Mouse (Mus musculus): ENCODE data around the gene Zfand6. TPM values are rescaled to one million over a fixed set of nuclear protein-coding genes. Genes with fewer than 3 reads are reported as not detected.

Zfand6 gene
- polyA plus RNA-seq, 1 experiment from 2014 or later, result 163 TPM

- no peak overlapping the region for H3K27ac ChIP-seq (ENCODE audit: low read length)
- no peak for ATAC-seq
- no peaks in the 10 kb centered on the region for H3K9me3 ChIP-seq (ENCODE audit: control insufficient read depth, low read length)
- 0 out of 2 replicates have a peak, but pooled peaks cover 5% of the 10 kb centered on the region for H3K36me3 ChIP-seq (ENCODE audit: control insufficient read depth, insufficient read depth, low read length)
- no peaks in the 10 kb centered on the region for H3K4me1 ChIP-seq (ENCODE audit: control insufficient read depth, insufficient read depth, low read length)
- H3K4me2 ChIP-seq (ENCODE audit: low read depth, low read length), result no peak overlapping the region
- no peak overlapping the region for H3K4me3 ChIP-seq (ENCODE audit: low read length)
- WGBS, result 86% methylated on average over 3 of the region's 3 CpGs
- H3K27me3 ChIP-seq (replicated peaks; ENCODE audit: control insufficient read depth, insufficient read depth, low read length), result no peaks in the 10 kb centered on the region
- H3K9ac ChIP-seq (ENCODE audit: low read depth, low read length), result no peak overlapping the region
Observed at GRCm38 (mm10) chr7:84631878-84632277, 57.9 kb downstream of the Zfand6 start.

DNA sequence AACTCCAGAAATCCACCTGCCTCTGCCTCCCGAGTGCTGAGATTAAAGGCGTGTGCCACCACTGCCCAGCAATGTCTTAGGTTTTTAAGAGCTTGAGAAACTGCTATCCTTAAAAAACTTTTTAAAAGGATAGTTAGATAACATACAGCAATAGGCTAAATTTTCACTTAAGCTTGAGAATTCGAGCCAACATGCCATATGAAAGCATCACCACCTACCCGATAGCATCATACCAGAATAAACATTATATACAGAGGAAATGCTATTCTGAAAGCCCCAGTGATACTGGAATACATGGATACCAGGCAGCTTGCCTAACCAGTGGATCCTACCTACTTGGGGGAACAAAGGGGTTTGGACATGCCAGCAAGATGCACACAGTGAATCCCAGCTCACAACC, 66.0 kb downstream of the Zfand6 start:
- Histone ChIP-seq H3K4me2 (ENCODE audit: low read depth, low read length) (no peak overlapping the region), H3K4me3 (ENCODE audit: low read length) (no peak overlapping the region), H3K4me1 (ENCODE audit: control insufficient read depth, insufficient read depth, low read length) (no peaks in the 10 kb centered on the region), H3K9ac (ENCODE audit: low read depth, low read length) (no peak overlapping the region), H3K36me3 (ENCODE audit: control insufficient read depth, insufficient read depth, low read length) (peaks cover 7% of the 10 kb centered on the region), H3K27ac (ENCODE audit: low read length) (no peak overlapping the region), H3K9me3 (ENCODE audit: control insufficient read depth, low read length) (no peaks in the 10 kb centered on the region), H3K27me3 (replicated peaks; ENCODE audit: control insufficient read depth, insufficient read depth, low read length) (no peaks in the 10 kb centered on the region)
- ATAC-seq, result no peak
- WGBS, result 97% methylated on average over 4 of the region's 4 CpGs

GRCm38 (mm10) chr7:84620956-84621355, 68.8 kb downstream of the Zfand6 start:
- ATAC-seq, result no peak
- no peaks in the 10 kb centered on the region for H3K4me1 ChIP-seq (ENCODE audit: control insufficient read depth, insufficient read depth, low read length)

DNA sequence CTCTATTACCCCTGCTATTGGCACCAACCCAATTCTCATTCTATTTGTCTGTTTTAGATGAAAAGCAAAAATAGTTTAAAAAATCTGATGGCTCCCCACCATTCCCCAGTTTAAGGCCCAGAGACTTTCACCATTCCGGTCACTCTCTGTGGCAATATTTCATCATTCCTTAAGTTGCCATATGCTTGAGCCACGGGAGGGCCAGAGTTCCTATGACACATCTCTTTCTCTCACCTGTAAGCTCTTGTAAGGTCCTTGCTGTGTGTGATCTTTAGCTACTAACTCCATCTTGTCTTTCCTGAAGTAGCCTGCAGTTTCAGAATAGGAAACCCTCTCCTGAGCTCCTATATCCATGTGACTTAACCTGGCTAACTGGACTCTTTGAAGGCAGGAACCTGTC, 70.8 kb downstream of the Zfand6 start:
- H3K4me2 ChIP-seq (ENCODE audit: low read depth, low read length), result no peak overlapping the region
- no peak for ATAC-seq
- no peaks in the 10 kb centered on the region for H3K9me3 ChIP-seq (ENCODE audit: control insufficient read depth, low read length)
- H3K27me3 ChIP-seq (replicated peaks; ENCODE audit: control insufficient read depth, insufficient read depth, low read length), result no peaks in the 10 kb centered on the region
- H3K4me1 ChIP-seq (ENCODE audit: control insufficient read depth, insufficient read depth, low read length), result no peaks in the 10 kb centered on the region
- 86% methylated on average over 2 of the region's 2 CpGs for WGBS
- H3K9ac ChIP-seq (ENCODE audit: low read depth, low read length), result no peak overlapping the region
- H3K4me3 ChIP-seq (ENCODE audit: low read length), result no peak overlapping the region
- peaks cover 3% of the 10 kb centered on the region; the same call in 1 of the 2 replicates for H3K36me3 ChIP-seq (ENCODE audit: control insufficient read depth, insufficient read depth, low read length)
- no peak overlapping the region for H3K27ac ChIP-seq (ENCODE audit: low read length)

More at GRCm38 (mm10) chr7:84620956-84621355, 68.8 kb downstream of the Zfand6 start:
- Histone ChIP-seq H3K36me3 (ENCODE audit: control insufficient read depth, insufficient read depth, low read length) (peaks cover 7% of the 10 kb centered on the region), H3K9ac (ENCODE audit: low read depth, low read length) (no peak overlapping the region), H3K4me3 (ENCODE audit: low read length) (no peak overlapping the region), H3K9me3 (ENCODE audit: control insufficient read depth, low read length) (no peaks in the 10 kb centered on the region), H3K27ac (ENCODE audit: low read length) (no peak overlapping the region), H3K27me3 (replicated peaks; ENCODE audit: control insufficient read depth, insufficient read depth, low read length) (no peaks in the 10 kb centered on the region), H3K4me2 (ENCODE audit: low read depth, low read length) (no peak overlapping the region)
- 93% methylated on average over 3 of the region's 3 CpGs for WGBS

GRCm38 (mm10) chr7:84612445-84612844, 77.3 kb downstream of the Zfand6 start:
- Histone ChIP-seq H3K4me1 (ENCODE audit: control insufficient read depth, insufficient read depth, low read length) (no peaks in the 10 kb centered on the region), H3K36me3 (ENCODE audit: control insufficient read depth, insufficient read depth, low read length) (no peaks in the 10 kb centered on the region), H3K9me3 (ENCODE audit: control insufficient read depth, low read length) (no peaks in the 10 kb centered on the region), H3K9ac (ENCODE audit: low read depth, low read length) (no peak overlapping the region), H3K27ac (ENCODE audit: low read length) (no peak overlapping the region), H3K4me2 (ENCODE audit: low read depth, low read length) (no peak overlapping the region), H3K4me3 (ENCODE audit: low read length) (no peak overlapping the region), H3K27me3 (replicated peaks; ENCODE audit: control insufficient read depth, insufficient read depth, low read length) (no peaks in the 10 kb centered on the region)
- WGBS, result 81% methylated on average over 4 of the region's 4 CpGs
- no peak for ATAC-seq

DNA sequence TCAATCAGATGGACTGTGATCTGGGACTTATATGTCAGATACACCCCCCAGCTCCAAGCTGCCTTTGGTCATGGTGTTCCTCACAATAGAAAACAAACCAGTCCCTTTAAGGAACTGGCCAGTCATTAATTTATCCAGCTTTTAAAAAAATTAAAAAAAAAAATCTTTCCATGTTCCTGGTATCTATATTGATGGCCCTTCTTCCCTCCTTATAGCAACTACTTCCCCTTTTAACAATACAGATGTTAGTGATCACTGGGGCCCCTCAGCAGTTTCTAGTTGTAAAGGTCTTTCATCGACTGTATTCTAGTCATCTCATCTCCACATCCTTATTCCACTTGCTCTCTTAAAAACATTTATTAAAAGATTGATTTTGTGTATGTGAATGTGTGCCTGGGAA, 78.2 kb downstream of the Zfand6 start:
- no peak for ATAC-seq
- Histone ChIP-seq H3K9ac (ENCODE audit: low read depth, low read length) (no peak overlapping the region), H3K36me3 (ENCODE audit: control insufficient read depth, insufficient read depth, low read length) (no peaks in the 10 kb centered on the region), H3K4me1 (ENCODE audit: control insufficient read depth, insufficient read depth, low read length) (no peaks in the 10 kb centered on the region), H3K4me2 (ENCODE audit: low read depth, low read length) (no peak overlapping the region), H3K27ac (ENCODE audit: low read length) (no peak overlapping the region), H3K27me3 (replicated peaks; ENCODE audit: control insufficient read depth, insufficient read depth, low read length) (no peaks in the 10 kb centered on the region), H3K4me3 (ENCODE audit: low read length) (no peak overlapping the region), H3K9me3 (ENCODE audit: control insufficient read depth, low read length) (no peaks in the 10 kb centered on the region)
- 84% methylated on average over 1 of the region's 1 CpGs for WGBS

DNA sequence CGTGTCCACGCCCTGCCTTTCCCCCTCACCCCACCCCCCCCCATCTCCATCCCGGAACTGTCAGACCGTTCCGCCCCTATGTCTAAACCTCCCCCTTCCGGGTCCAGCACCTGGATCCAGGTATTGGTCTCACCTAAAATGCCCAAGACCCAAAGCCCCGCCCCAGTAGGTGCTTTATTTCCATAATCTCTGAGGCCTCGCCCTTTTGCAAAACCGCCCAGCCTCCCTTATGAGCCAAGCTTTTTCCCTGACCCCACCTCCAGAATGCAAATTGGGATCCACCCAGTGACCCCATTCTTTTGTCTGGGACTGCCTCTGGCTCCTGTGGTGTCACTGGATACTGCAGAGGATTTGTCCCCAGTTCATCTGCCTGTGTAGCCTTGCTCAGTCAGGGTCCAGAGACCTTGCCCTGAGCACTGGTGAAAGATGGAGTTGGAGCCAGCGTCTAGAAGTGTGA, 83.4 kb downstream of the Zfand6 start, which contains the start of gene Fah:
Fah (minus strand) TSS at position 430 of the 457 bp plus-strand sequence.
- H3K27me3 ChIP-seq (replicated peaks; ENCODE audit: control insufficient read depth, insufficient read depth, low read length), result no peaks in the 10 kb centered on the region
- H3K4me2 ChIP-seq (ENCODE audit: low read depth, low read length), result peak within 1 kb of the TSS; percentile 96
- WGBS, result 4% methylated on average over 10 of the region's 10 CpGs
- ATAC-seq, result no peak; the same call in 1 of the 2 replicates
- 0 out of 2 replicates have a peak, but pooled peaks cover 7% of the 10 kb centered on the region for H3K4me1 ChIP-seq (ENCODE audit: control insufficient read depth, insufficient read depth, low read length)
- H3K9ac ChIP-seq (ENCODE audit: low read depth, low read length), result peak within 1 kb of the TSS; percentile 62
- H3K9me3 ChIP-seq (ENCODE audit: control insufficient read depth, low read length), result no peaks in the 10 kb centered on the region
- H3K36me3 ChIP-seq (ENCODE audit: control insufficient read depth, insufficient read depth, low read length), result no peaks in the 10 kb centered on the region
- H3K27ac ChIP-seq (ENCODE audit: low read length), result no peak within 1 kb of the TSS
- peak within 1 kb of the TSS; percentile 67 for H3K4me3 ChIP-seq (ENCODE audit: low read length)

GRCm38 (mm10) chr7:84605704-84606292, 84.0 kb downstream of the Zfand6 start:
- Histone ChIP-seq H3K36me3 (ENCODE audit: control insufficient read depth, insufficient read depth, low read length) (no peaks in the 10 kb centered on the region), H3K9me3 (ENCODE audit: control insufficient read depth, low read length) (no peaks in the 10 kb centered on the region), H3K9ac (ENCODE audit: low read depth, low read length) (peak overlapping the region; percentile 62), H3K4me3 (ENCODE audit: low read length) (peak overlapping the region; percentile 67), H3K27me3 (replicated peaks; ENCODE audit: control insufficient read depth, insufficient read depth, low read length) (no peaks in the 10 kb centered on the region), H3K4me1 (ENCODE audit: control insufficient read depth, insufficient read depth, low read length) (0 out of 2 replicates have a peak, but pooled peaks cover 7% of the 10 kb centered on the region), H3K4me2 (ENCODE audit: low read depth, low read length) (peak overlapping the region; percentile 96), H3K27ac (ENCODE audit: low read length) (no peak overlapping the region)
- WGBS, result 1% methylated on average over 35 of the region's 36 CpGs
- ATAC-seq, result peak; percentile 92

GRCm38 (mm10) chr7:84605033-84605687, 84.6 kb downstream of the Zfand6 start:
- peak overlapping the region; percentile 3; the same call in 1 of the 2 replicates for H3K27ac ChIP-seq (ENCODE audit: low read length)
- 9% methylated on average over 19 of the region's 19 CpGs for WGBS
- H3K4me2 ChIP-seq (ENCODE audit: low read depth, low read length), result peak overlapping the region; percentile 96
- H3K9me3 ChIP-seq (ENCODE audit: control insufficient read depth, low read length), result no peaks in the 10 kb centered on the region
- H3K4me3 ChIP-seq (ENCODE audit: low read length), result peak overlapping the region; percentile 67
- H3K36me3 ChIP-seq (ENCODE audit: control insufficient read depth, insufficient read depth, low read length), result no peaks in the 10 kb centered on the region
- H3K27me3 ChIP-seq (replicated peaks; ENCODE audit: control insufficient read depth, insufficient read depth, low read length), result no peaks in the 10 kb centered on the region
- peak overlapping the region; percentile 62 for H3K9ac ChIP-seq (ENCODE audit: low read depth, low read length)
- peak; percentile 37 for ATAC-seq
- 0 out of 2 replicates have a peak, but pooled peaks cover 7% of the 10 kb centered on the region for H3K4me1 ChIP-seq (ENCODE audit: control insufficient read depth, insufficient read depth, low read length)
